Mouse (Mus musculus): ENCODE measurements around the gene Chst3.

- peak; percentile 53; the same call in 1 of the 2 replicates for TF ChIP-seq CTCF (IDR thresholded peaks at IDR 0.05; ENCODE audit: extremely low read depth, insufficient read depth, insufficient read length, insufficient replicate concordance)
- no peak for TF ChIP-seq POLR2A (IDR thresholded peaks at IDR 0.05; ENCODE audit: low read depth, low read length)
Observed at GRCm38 (mm10) chr10:60234006-60234405, 14.9 kb upstream of the Chst3 start.
